1 mouse cellular context compared by ENCODE assay signal in the genomic region with DNA sequence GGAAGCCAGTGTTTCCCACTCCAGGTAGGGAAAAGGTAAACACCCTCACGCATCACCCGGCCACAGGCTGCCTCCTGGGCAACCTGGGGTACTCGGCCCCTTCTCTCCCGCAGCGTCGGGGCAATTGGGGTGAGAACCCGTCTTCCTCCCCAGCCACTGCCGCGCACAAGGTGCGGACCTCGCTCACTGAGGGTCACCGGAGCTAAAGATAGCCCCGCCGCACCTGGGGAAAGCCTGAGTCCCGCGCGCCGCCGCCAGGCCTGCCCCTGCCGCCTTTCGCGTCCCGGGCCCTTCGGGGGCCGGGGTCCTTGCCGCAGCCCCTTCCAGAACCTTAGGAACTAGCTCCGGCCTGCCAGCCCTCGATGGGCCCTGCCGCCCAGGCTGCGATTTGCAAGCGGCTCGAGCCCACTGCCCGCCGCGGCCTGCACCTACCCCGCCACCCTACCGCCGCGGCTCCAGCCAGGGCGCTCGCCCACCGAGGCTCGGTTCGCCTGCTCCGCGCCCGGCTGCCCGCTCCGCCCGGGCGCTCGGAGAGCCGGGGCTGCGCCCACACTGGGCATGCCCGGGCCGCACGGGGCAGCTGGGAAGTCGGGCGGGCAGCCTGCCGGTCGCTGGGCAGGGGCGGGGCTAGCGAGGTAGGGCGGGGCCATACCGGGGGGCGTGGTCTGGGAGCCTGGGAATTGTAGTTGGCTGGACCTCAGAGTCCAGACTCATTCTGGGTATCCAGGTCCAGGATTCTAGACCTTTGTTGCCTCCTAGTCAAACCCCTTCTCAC.
A peak's percentile ranks its signal among the peaks of the same experiment; 100 is the strongest.
TF ChIP-seq lines count a peak whose summit lies in the region.

Ei24 (minus strand) TSS at position 613 of the 775 bp plus-strand sequence.

TF ChIP-seq in CH12.LX, 34 proteins besides CTCF, POLR2A, EP300 and RAD21 (continued from another document):
- TF ChIP-seq MAFK (IDR thresholded peaks at IDR 0.05; ENCODE audit: insufficient replicate concordance, low read length) (no peak), NELFE (IDR thresholded peaks at IDR 0.05; ENCODE audit: low read depth, low read length) (peak; percentile 58), BHLHE40 (IDR thresholded peaks at IDR 0.05; ENCODE audit: low read depth, low read length) (no peak)
